8 mouse cellular contexts compared by ENCODE assay signal in the genomic region with DNA sequence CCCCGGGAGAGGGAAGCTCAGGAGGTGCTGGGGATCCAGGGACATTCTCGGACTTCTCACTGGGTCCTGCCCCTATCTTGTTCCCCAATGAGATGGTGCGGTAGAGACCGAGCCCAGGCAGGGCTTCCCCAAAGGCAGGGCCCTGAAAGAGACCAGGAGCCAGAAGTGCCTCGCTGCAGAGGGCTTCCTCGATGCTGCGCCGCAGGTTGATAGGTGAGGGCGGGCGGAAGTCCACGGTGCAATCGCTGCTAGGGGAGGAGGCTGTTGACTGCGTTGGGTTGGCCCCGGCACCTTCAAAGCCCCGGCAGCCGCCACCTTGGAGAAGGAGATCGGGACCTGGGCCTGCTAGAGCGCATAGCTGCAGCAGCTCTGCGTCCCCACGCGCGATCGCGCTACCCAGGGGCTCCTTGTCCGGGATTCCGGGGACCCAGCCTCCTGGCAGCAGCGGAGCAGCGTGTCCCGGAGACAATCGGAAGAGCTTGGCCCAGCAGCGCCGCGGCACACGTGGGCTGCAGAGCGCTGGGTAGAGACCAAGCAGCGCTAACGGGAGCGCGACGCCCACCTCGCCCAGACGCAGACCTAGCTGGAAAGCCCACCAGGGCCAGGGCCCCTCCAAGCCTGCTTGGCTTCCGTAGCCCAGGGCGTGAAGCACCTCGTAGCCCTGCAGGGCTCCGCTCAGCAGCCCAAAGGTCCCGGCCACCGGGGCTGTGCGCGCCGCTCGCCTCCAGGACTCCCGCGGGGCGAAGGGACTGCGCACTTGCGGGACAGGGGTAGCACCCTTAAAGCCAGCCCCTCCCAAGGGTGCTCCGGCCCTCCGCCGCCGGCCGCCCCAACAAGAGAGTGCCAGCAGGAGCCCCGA. TPM values are rescaled to one million over a fixed set of nuclear protein-coding genes. Genes with fewer than 3 reads are reported as not detected.
DNase-seq lines count a peak whose midpoint lies in the region; ATAC-seq and TF ChIP-seq lines count a peak whose summit lies in the region.

No protein-coding gene starts in this region.

- no peak for TF ChIP-seq CTCF in ES-Bruce4 (IDR thresholded peaks at IDR 0.05; ENCODE audit: low read depth, low read length)
- no peak for TF ChIP-seq CTCF in heart, postnatal 0 days (IDR thresholded peaks at IDR 0.05; ENCODE audit: low read depth)

- ATAC-seq in common myeloid progenitor, adult 5-6 weeks (replicated peaks; ENCODE audit: low read depth, poor library complexity, severe bottlenecking) = peak; percentile 16; the same call in 1 of the 2 replicates
- peak; percentile 10 for ATAC-seq in heart, postnatal 0 days (ENCODE audit: insufficient read depth, low read depth)
- peak; percentile 41 for ATAC-seq in midbrain, embryonic 14.5 days (ENCODE audit: low FRiP score, low TSS enrichment)
- ATAC-seq in monocyte, adult 5-6 weeks (replicated peaks; ENCODE audit: insufficient number of reproducible peaks, low FRiP score, low TSS enrichment, poor library complexity, severe bottlenecking) = no peak

- no peak for TF ChIP-seq EP300 in ES-Bruce4 (IDR thresholded peaks at IDR 0.05; ENCODE audit: insufficient read depth, low read depth, low read length)
- TF ChIP-seq EP300 in heart, postnatal 0 days (IDR thresholded peaks at IDR 0.05; ENCODE audit: low read depth) = no peak

- peak overlapping the region; percentile 64 for H3K4me3 ChIP-seq in ES-Bruce4 (ENCODE audit: low read depth, low read length)
- peak overlapping the region; percentile 52 for H3K4me3 ChIP-seq in heart, postnatal 0 days (ENCODE audit: low read depth, low read length)
- peak overlapping the region; percentile 66 for H3K4me3 ChIP-seq in limb, embryonic 10.5 days
- peak overlapping the region; percentile 52 for H3K4me3 ChIP-seq in midbrain, embryonic 14.5 days (replicated peaks; ENCODE audit: low read depth, low read length)

- no peaks in the 10 kb centered on the region; the same call in 1 of the 2 replicates for H3K27me3 ChIP-seq in ES-Bruce4 (ENCODE audit: control insufficient read depth, insufficient read depth, low read length, poor library complexity, severe bottlenecking)
- H3K27me3 ChIP-seq in heart, postnatal 0 days (ENCODE audit: control insufficient read depth, insufficient read depth, low read length) = peaks cover 81% of the 10 kb centered on the region
- H3K27me3 ChIP-seq in limb, embryonic 10.5 days (ENCODE audit: low read depth, poor library complexity, severe bottlenecking) = peaks cover 75% of the 10 kb centered on the region
- H3K27me3 ChIP-seq in midbrain, embryonic 14.5 days (ENCODE audit: control insufficient read depth, insufficient read depth, low read length) = peaks cover 42% of the 10 kb centered on the region

- no peaks in the 10 kb centered on the region for H3K4me1 ChIP-seq in ES-Bruce4 (ENCODE audit: control insufficient read depth, insufficient read depth, low read length)
- peaks cover 14% of the 10 kb centered on the region for H3K4me1 ChIP-seq in heart, postnatal 0 days (ENCODE audit: control insufficient read depth, insufficient read depth)
- H3K4me1 ChIP-seq in limb, embryonic 10.5 days = peaks cover 48% of the 10 kb centered on the region
- peaks cover 10% of the 10 kb centered on the region for H3K4me1 ChIP-seq in midbrain, embryonic 14.5 days (ENCODE audit: control insufficient read depth, insufficient read depth, low read length)

- no peaks in the 10 kb centered on the region for H3K36me3 ChIP-seq in ES-Bruce4 (ENCODE audit: control insufficient read depth, insufficient read depth, low read length, poor library complexity, severe bottlenecking)
- H3K36me3 ChIP-seq in heart, postnatal 0 days (replicated peaks; ENCODE audit: control insufficient read depth, insufficient read depth, low read length) = no peaks in the 10 kb centered on the region
- H3K36me3 ChIP-seq in limb, embryonic 10.5 days = no peaks in the 10 kb centered on the region
- no peaks in the 10 kb centered on the region for H3K36me3 ChIP-seq in midbrain, embryonic 14.5 days (ENCODE audit: control insufficient read depth, insufficient read depth, low read length)

- DNase-seq in CD4-positive helper T cell, adult 2 months (ENCODE audit: low read depth, low spot score) = peak; percentile 84
- no peak for DNase-seq in heart, postnatal 0 days (ENCODE audit: low spot score)
- DNase-seq in limb, embryonic 10.5 days (ENCODE audit: low spot score) = peak; percentile 76
- peak; percentile 74 for DNase-seq in midbrain, embryonic 14.5 days
- DNase-seq in testis, postnatal 10 days (ENCODE audit: low spot score) = peak; percentile 53

- H3K27ac ChIP-seq in ES-Bruce4 (ENCODE audit: insufficient read depth, low read length) = no peak overlapping the region
- H3K27ac ChIP-seq in heart, postnatal 0 days (ENCODE audit: low read depth) = no peak overlapping the region
- H3K27ac ChIP-seq in limb, embryonic 10.5 days = peak overlapping the region; percentile 88
- no peak overlapping the region for H3K27ac ChIP-seq in midbrain, embryonic 14.5 days (replicated peaks; ENCODE audit: low read depth, low read length)

- no peak for TF ChIP-seq POLR2A in ES-Bruce4 (IDR thresholded peaks at IDR 0.05; ENCODE audit: insufficient read depth, low read length)

- 1% methylated on average over 62 of the region's 63 CpGs for WGBS in heart, postnatal 0 days
- WGBS in limb, embryonic 10.5 days = 1% methylated on average over 63 of the region's 63 CpGs
- under 1% methylated on average over 62 of the region's 63 CpGs for WGBS in midbrain, embryonic 14.5 days

- H3K4me2 ChIP-seq in heart, postnatal 0 days (ENCODE audit: low read depth, low read length) = peak overlapping the region; percentile 80
- H3K4me2 ChIP-seq in midbrain, embryonic 14.5 days (ENCODE audit: low read length) = peak overlapping the region; percentile 99

- H3K9ac ChIP-seq in ES-Bruce4 (ENCODE audit: low read depth, poor library complexity, severe bottlenecking) = peak overlapping the region; percentile 64
- H3K9ac ChIP-seq in heart, postnatal 0 days (replicated peaks; ENCODE audit: low read depth, low read length) = peak overlapping the region; percentile 8; the same call in 1 of the 2 replicates
- peak overlapping the region; percentile 65 for H3K9ac ChIP-seq in midbrain, embryonic 14.5 days (replicated peaks; ENCODE audit: low read length)

- H3K9me3 ChIP-seq in ES-Bruce4 (replicated peaks; ENCODE audit: control insufficient read depth, insufficient read depth, low read length, poor library complexity, severe bottlenecking) = no peaks in the 10 kb centered on the region
- no peaks in the 10 kb centered on the region for H3K9me3 ChIP-seq in heart, postnatal 0 days (replicated peaks; ENCODE audit: control insufficient read depth, low read length)
- no peaks in the 10 kb centered on the region for H3K9me3 ChIP-seq in limb, embryonic 10.5 days (replicated peaks)
- H3K9me3 ChIP-seq in midbrain, embryonic 14.5 days (ENCODE audit: control insufficient read depth, low read length) = no peaks in the 10 kb centered on the region

RNA-seq across cellular contexts. Expression of a gene that starts 5.5 kb away (rescaled TPM):
- 94.5 and 97.0 TPM in 2 replicates for polyA plus RNA-seq in ES-Bruce4 (2011; ENCODE audit: insufficient read depth, insufficient read length, low read depth, missing spikeins)
- 58.1 and 64.1 TPM in 2 replicates for total RNA-seq in common myeloid progenitor, adult 5-6 weeks (2017)
- total RNA-seq in heart, postnatal 0 days (2014; rRNA removed; ENCODE audit: low replicate concordance) = 6.8 and 15.3 TPM in 2 replicates
- polyA plus RNA-seq in heart, postnatal 0 days (2015; fragmentation: Nextera tagmentation; extraction: Ambion mirVana) = 13.3 and 15.1 TPM in 2 replicates
- polyA plus RNA-seq in limb, embryonic 10.5 days (2016; fragmentation: Nextera tagmentation; extraction: Ambion mirVana) = 51.1 and 52.9 TPM in 2 replicates
- polyA plus RNA-seq in midbrain, embryonic 14.5 days (2014; fragmentation: Nextera tagmentation; extraction: Ambion mirVana) = 36.9 and 47.6 TPM in 2 replicates
- 50.0 to 66.4 TPM (median 59.6 TPM) in 3 replicates for total RNA-seq in monocyte, adult 5-6 weeks (2017)

RNA-seq across cellular contexts. Expression of a gene that starts 9.1 kb away (rescaled TPM):
- polyA plus RNA-seq in ES-Bruce4 (2011; ENCODE audit: insufficient read depth, insufficient read length, low read depth, missing spikeins) = 0.20 and 0.52 TPM in 2 replicates
- total RNA-seq in common myeloid progenitor, adult 5-6 weeks (2017) = not detected in 2 replicates
- total RNA-seq in heart, postnatal 0 days (2014; rRNA removed; ENCODE audit: low replicate concordance) = 0.65 and 4.9 TPM in 2 replicates
- polyA plus RNA-seq in heart, postnatal 0 days (2015; fragmentation: Nextera tagmentation; extraction: Ambion mirVana) = 1.3 and 1.6 TPM in 2 replicates
- 2.0 and 3.7 TPM in 2 replicates for polyA plus RNA-seq in limb, embryonic 10.5 days (2016; fragmentation: Nextera tagmentation; extraction: Ambion mirVana)
- 6.2 and 7.5 TPM in 2 replicates for polyA plus RNA-seq in midbrain, embryonic 14.5 days (2014; fragmentation: Nextera tagmentation; extraction: Ambion mirVana)
- total RNA-seq in monocyte, adult 5-6 weeks (2017) = not detected in 3 replicates

RNA-seq across cellular contexts. Expression of a gene that starts 45.9 kb away (rescaled TPM):
- polyA plus RNA-seq in ES-Bruce4 (2011; ENCODE audit: insufficient read depth, insufficient read length, low read depth, missing spikeins) = 25.7 and 29.8 TPM in 2 replicates
- total RNA-seq in common myeloid progenitor, adult 5-6 weeks (2017) = 22.7 and 54.2 TPM in 2 replicates
- 13.5 and 18.9 TPM in 2 replicates for total RNA-seq in heart, postnatal 0 days (2014; rRNA removed; ENCODE audit: low replicate concordance)
- polyA plus RNA-seq in heart, postnatal 0 days (2015; fragmentation: Nextera tagmentation; extraction: Ambion mirVana) = 23.7 and 25.7 TPM in 2 replicates
- polyA plus RNA-seq in limb, embryonic 10.5 days (2016; fragmentation: Nextera tagmentation; extraction: Ambion mirVana) = 56.7 and 66.9 TPM in 2 replicates
- polyA plus RNA-seq in midbrain, embryonic 14.5 days (2014; fragmentation: Nextera tagmentation; extraction: Ambion mirVana) = 48.3 and 48.5 TPM in 2 replicates
- 16.4 to 27.6 TPM (median 22.7 TPM) in 3 replicates for total RNA-seq in monocyte, adult 5-6 weeks (2017)

Comparison
In these comparisons a context has a peak if more than half of its experiments do, and no peak if none do; other contexts are left out.
1. H3K9ac ChIP-seq: peak in every context shown above with its lines; median percentile 65 in midbrain, embryonic 14.5 days; 64 in ES-Bruce4; 8 in heart, postnatal 0 days.